Mouse (Mus musculus): ENCODE data around the gene Chp1.
"Not testable (repeated sequence)": the region's sequence is repeated elsewhere in the genome, so short reads cannot be mapped to it uniquely, and the experiment has no call there.

The Chp1 gene

GRCm38 (mm10) chr2:119566182-119566855 is 18.8 kb downstream of the Chp1 start:
- DNase-seq (ENCODE audit: low spot score): no peak

- DNase-seq (ENCODE audit: low spot score): no peak
Observed at GRCm38 (mm10) chr2:119572471-119572870, 25.0 kb downstream of the Chp1 start.

GRCm38 (mm10) chr2:119581571-119581970 is 34.1 kb downstream of the Chp1 start:
- DNase-seq (ENCODE audit: low spot score): no peak

GRCm38 (mm10) chr2:119583439-119583838 is 35.9 kb downstream of the Chp1 start:
- DNase-seq (ENCODE audit: low spot score): no peak

- DNase-seq (ENCODE audit: low spot score): no peak
Observed at GRCm38 (mm10) chr2:119584282-119584681, 36.8 kb downstream of the Chp1 start.

- DNase-seq (ENCODE audit: low spot score): peak; percentile 36
Observed at GRCm38 (mm10) chr2:119587383-119587782, 39.9 kb downstream of the Chp1 start.

- no peak for DNase-seq (ENCODE audit: low spot score)
Observed at GRCm38 (mm10) chr2:119591247-119591646, 43.8 kb downstream of the Chp1 start.

- DNase-seq (ENCODE audit: low spot score): no peak
Observed at GRCm38 (mm10) chr2:119593765-119594112, 46.2 kb downstream of the Chp1 start.

- DNase-seq (ENCODE audit: low spot score): peak; percentile 97
Observed at GRCm38 (mm10) chr2:119594113-119594981, 46.9 kb downstream of the Chp1 start.

GRCm38 (mm10) chr2:119595308-119595707 is 47.8 kb downstream of the Chp1 start:
- no peak for DNase-seq (ENCODE audit: low spot score)

GRCm38 (mm10) chr2:119596781-119597330 is 49.4 kb downstream of the Chp1 start:
- DNase-seq (ENCODE audit: low spot score): no peak

- DNase-seq (ENCODE audit: low spot score): no peak
Observed at GRCm38 (mm10) chr2:119601027-119601426, 53.5 kb downstream of the Chp1 start.

- not testable (repeated sequence) for DNase-seq (ENCODE audit: low spot score)
Observed at GRCm38 (mm10) chr2:119601575-119601974, 54.1 kb downstream of the Chp1 start.

- DNase-seq (ENCODE audit: low spot score): no peak
Observed at GRCm38 (mm10) chr2:119602488-119602887, 55.0 kb downstream of the Chp1 start.

- no peak for DNase-seq (ENCODE audit: low spot score)
Observed at GRCm38 (mm10) chr2:119603909-119604308, 56.4 kb downstream of the Chp1 start.

- no peak for DNase-seq (ENCODE audit: low spot score)
Observed at GRCm38 (mm10) chr2:119605361-119605973, 58.0 kb downstream of the Chp1 start.

GRCm38 (mm10) chr2:119607023-119607422 is 59.5 kb downstream of the Chp1 start:
- DNase-seq (ENCODE audit: low spot score): no peak

GRCm38 (mm10) chr2:119617841-119618198 is 70.3 kb downstream of the Chp1 start:
- no peak for DNase-seq (ENCODE audit: low spot score)

GRCm38 (mm10) chr2:119618199-119618982 is 70.9 kb downstream of the Chp1 start, which contains the start of the genes Nusap1 and Oip5:
Nusap1 (plus strand) TSS chr2:119618298.
Oip5 (minus strand) TSS chr2:119618469.
- peak; percentile 83 for DNase-seq (ENCODE audit: low spot score)

GRCm38 (mm10) chr2:119619002-119619401 is 71.5 kb downstream of the Chp1 start:
- DNase-seq (ENCODE audit: low spot score): not testable (repeated sequence)

GRCm38 (mm10) chr2:119621302-119621701 is 73.8 kb downstream of the Chp1 start:
- no peak for DNase-seq (ENCODE audit: low spot score)

All from ovary, postnatal 14 days (tissue).